Comparison of ENCODE assay signal across 9 mouse cellular contexts in the genomic region with DNA sequence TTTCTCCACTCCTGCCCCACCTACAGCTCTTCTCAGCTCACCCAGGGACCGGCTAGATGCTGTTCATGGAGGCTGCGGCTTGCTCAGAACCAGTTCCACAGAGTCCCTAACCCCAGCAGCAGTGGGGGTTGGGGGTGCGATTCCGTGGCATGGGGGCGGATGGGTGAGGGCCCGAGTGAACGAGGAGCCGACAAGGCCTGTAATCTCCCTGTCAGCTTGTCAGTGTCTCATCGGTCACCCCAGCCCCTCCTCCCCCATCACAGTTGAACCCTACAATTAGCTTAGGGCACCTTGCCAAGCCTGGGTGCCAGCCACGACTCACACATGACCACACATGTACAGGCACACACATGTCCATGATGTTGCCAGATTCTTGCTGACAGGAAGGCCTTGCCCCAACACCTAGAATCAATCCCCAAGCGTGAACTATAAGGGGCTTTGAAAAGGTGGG. TPM values are rescaled to one million over a fixed set of nuclear protein-coding genes. Genes with fewer than 3 reads are reported as not detected.
A peak's percentile ranks its signal among the peaks of the same experiment; 100 is the strongest.
DNase-seq lines count a peak whose midpoint lies in the region; ATAC-seq and TF ChIP-seq lines count a peak whose summit lies in the region.
"Had no signal": no experiment of that assay in that cellular context is flagged by ENCODE, and none has a peak within 500 bp of the region (broad histone marks: within the 10 kb centered on the region; RNA-seq: fewer than 3 reads in every experiment).

No protein-coding gene starts in this region.

- H3K9ac ChIP-seq in heart, embryonic 13.5 days, result no peak overlapping the region
- no peak overlapping the region for H3K9ac ChIP-seq in limb, embryonic 14.5 days (ENCODE audit: low read depth, low read length, severe bottlenecking)
- H3K9ac ChIP-seq: liver, embryonic 15.5 days had no signal

- H3K4me1 ChIP-seq in heart, embryonic 13.5 days, result peaks cover 99% of the 10 kb centered on the region
- peaks cover 83% of the 10 kb centered on the region for H3K4me1 ChIP-seq in limb, embryonic 14.5 days (ENCODE audit: control insufficient read depth, insufficient read depth, low read length)

- peaks cover 2% of the 10 kb centered on the region; the same call in 1 of the 2 replicates for H3K36me3 ChIP-seq in heart, embryonic 13.5 days
- no peaks in the 10 kb centered on the region for H3K36me3 ChIP-seq in limb, embryonic 14.5 days (ENCODE audit: control insufficient read depth, insufficient read depth, low read length)
- H3K36me3 ChIP-seq: liver, embryonic 15.5 days had no signal

- 41% methylated on average over 11 of the region's 11 CpGs for WGBS in heart, embryonic 13.5 days
- WGBS in limb, embryonic 14.5 days, result 53% methylated on average over 11 of the region's 11 CpGs

- intact Hi-C loops in heart, postnatal 10 days (cut with DNase I), result no loop called here

- H3K4me3 ChIP-seq in heart, embryonic 13.5 days, result no peak overlapping the region
- no peak overlapping the region for H3K4me3 ChIP-seq in limb, embryonic 14.5 days (replicated peaks; ENCODE audit: low read length)

- TF ChIP-seq POLR2A in limb, embryonic 14.5 days (IDR thresholded peaks at IDR 0.05; ENCODE audit: borderline replicate concordance, extremely low read depth, insufficient read depth, insufficient read length), result no peak

- no peak overlapping the region for H3K27ac ChIP-seq in heart, embryonic 13.5 days (replicated peaks)
- H3K27ac ChIP-seq in limb, embryonic 14.5 days (replicated peaks; ENCODE audit: low read depth, low read length), result no peak overlapping the region

- peak overlapping the region; percentile 99; the same call in 1 of the 2 replicates for H3K4me2 ChIP-seq in heart, embryonic 13.5 days
- peak overlapping the region; percentile 94; the same call in 1 of the 2 replicates for H3K4me2 ChIP-seq in limb, embryonic 14.5 days (replicated peaks; ENCODE audit: low read depth, low read length, severe bottlenecking)

- ATAC-seq in heart, embryonic 13.5 days (ENCODE audit: extremely low read depth, insufficient number of reproducible peaks, low FRiP score, low TSS enrichment), result no peak
- ATAC-seq in limb, embryonic 14.5 days (ENCODE audit: low FRiP score, low read depth), result no peak

- DNase-seq in heart, postnatal 10 days, result no peak
- DNase-seq in retina, postnatal 1 day, result peak; percentile 36
- DNase-seq in retina, embryonic 14.5 days (ENCODE audit: low spot score), result no peak
- no peak for DNase-seq in limb, embryonic 14.5 days (ENCODE audit: low spot score)
- DNase-seq in thymus, postnatal 14 days, result no peak
- no peak for DNase-seq in spleen, postnatal 10 days (ENCODE audit: low spot score in 2 of 2)
- no peak for DNase-seq in adrenal gland, postnatal 14 days

- H3K27me3 ChIP-seq in heart, embryonic 13.5 days (replicated peaks), result no peaks in the 10 kb centered on the region
- H3K27me3 ChIP-seq in limb, embryonic 14.5 days (ENCODE audit: control insufficient read depth, insufficient read depth, low read length), result no peaks in the 10 kb centered on the region

- H3K9me3 ChIP-seq in heart, embryonic 13.5 days, result no peaks in the 10 kb centered on the region
- no peaks in the 10 kb centered on the region for H3K9me3 ChIP-seq in limb, embryonic 14.5 days (ENCODE audit: control insufficient read depth, low read length)
- H3K9me3 ChIP-seq: liver, embryonic 15.5 days had no signal

RNA-seq across cellular contexts. Expression of a gene that starts 5.7 kb away (rescaled TPM):
- polyA plus RNA-seq in heart, embryonic 13.5 days (2015; fragmentation: Nextera tagmentation; extraction: Ambion mirVana), result 84.6 and 99.0 TPM in 2 replicates
- 100 to 1,000 TPM; 115 to 145 TPM for total RNA-seq in heart, postnatal 10 days (2021)
- 212 and 268 TPM in 2 replicates for polyA plus RNA-seq in limb, embryonic 14.5 days (2012; rRNA removed)
- 170 and 183 TPM in 2 replicates for polyA plus RNA-seq in limb, embryonic 14.5 days (2014; fragmentation: Nextera tagmentation; extraction: Ambion mirVana)
- total RNA-seq in adrenal gland, postnatal 14 days (2021), result 83.2 and 110 TPM in 2 replicates

RNA-seq across cellular contexts. Expression of a gene that starts 21.4 kb away (rescaled TPM):
- polyA plus RNA-seq in heart, embryonic 13.5 days (2015; fragmentation: Nextera tagmentation; extraction: Ambion mirVana), result 17.4 and 17.9 TPM in 2 replicates
- 1 to 10 TPM; 8.6 TPM for total RNA-seq in heart, postnatal 10 days (2021)
- polyA plus RNA-seq in limb, embryonic 14.5 days (2012; rRNA removed), result 39.2 and 53.6 TPM in 2 replicates
- polyA plus RNA-seq in limb, embryonic 14.5 days (2014; fragmentation: Nextera tagmentation; extraction: Ambion mirVana), result 12.7 and 14.0 TPM in 2 replicates
- total RNA-seq in adrenal gland, postnatal 14 days (2021), result 5.0 and 6.2 TPM in 2 replicates

RNA-seq across cellular contexts. Expression of a gene that starts 25.5 kb away (rescaled TPM):
- polyA plus RNA-seq in heart, embryonic 13.5 days (2015; fragmentation: Nextera tagmentation; extraction: Ambion mirVana), result 3.8 and 4.0 TPM in 2 replicates
- 1 to 10 TPM; 4.1 to 4.8 TPM for total RNA-seq in heart, postnatal 10 days (2021)
- 13.4 and 15.9 TPM in 2 replicates for polyA plus RNA-seq in limb, embryonic 14.5 days (2012; rRNA removed)
- polyA plus RNA-seq in limb, embryonic 14.5 days (2014; fragmentation: Nextera tagmentation; extraction: Ambion mirVana), result 7.0 and 7.3 TPM in 2 replicates
- total RNA-seq in adrenal gland, postnatal 14 days (2021), result 5.3 and 6.4 TPM in 2 replicates

RNA-seq across cellular contexts. Expression of a gene that starts 34.4 kb away (rescaled TPM):
- polyA plus RNA-seq in heart, embryonic 13.5 days (2015; fragmentation: Nextera tagmentation; extraction: Ambion mirVana), result 19.0 and 20.4 TPM in 2 replicates
- total RNA-seq in heart, postnatal 10 days (2021), result 10 to 100 TPM; 23.8 to 24.8 TPM
- polyA plus RNA-seq in limb, embryonic 14.5 days (2012; rRNA removed), result 13.7 and 14.9 TPM in 2 replicates
- polyA plus RNA-seq in limb, embryonic 14.5 days (2014; fragmentation: Nextera tagmentation; extraction: Ambion mirVana), result 5.0 and 8.3 TPM in 2 replicates
- 8.6 and 9.6 TPM in 2 replicates for total RNA-seq in adrenal gland, postnatal 14 days (2021)

RNA-seq across cellular contexts. Expression of a gene that starts 36.4 kb away (rescaled TPM):
- polyA plus RNA-seq in heart, embryonic 13.5 days (2015; fragmentation: Nextera tagmentation; extraction: Ambion mirVana), result 20.5 and 20.8 TPM in 2 replicates
- total RNA-seq in heart, postnatal 10 days (2021), result 10 to 100 TPM; 59.5 to 60.6 TPM
- 59.0 and 71.5 TPM in 2 replicates for polyA plus RNA-seq in limb, embryonic 14.5 days (2012; rRNA removed)
- polyA plus RNA-seq in limb, embryonic 14.5 days (2014; fragmentation: Nextera tagmentation; extraction: Ambion mirVana), result 28.3 and 31.7 TPM in 2 replicates
- total RNA-seq in adrenal gland, postnatal 14 days (2021), result 41.1 and 52.4 TPM in 2 replicates
